Mouse (Mus musculus): ENCODE measurements around the gene Gm20388.

DNA sequence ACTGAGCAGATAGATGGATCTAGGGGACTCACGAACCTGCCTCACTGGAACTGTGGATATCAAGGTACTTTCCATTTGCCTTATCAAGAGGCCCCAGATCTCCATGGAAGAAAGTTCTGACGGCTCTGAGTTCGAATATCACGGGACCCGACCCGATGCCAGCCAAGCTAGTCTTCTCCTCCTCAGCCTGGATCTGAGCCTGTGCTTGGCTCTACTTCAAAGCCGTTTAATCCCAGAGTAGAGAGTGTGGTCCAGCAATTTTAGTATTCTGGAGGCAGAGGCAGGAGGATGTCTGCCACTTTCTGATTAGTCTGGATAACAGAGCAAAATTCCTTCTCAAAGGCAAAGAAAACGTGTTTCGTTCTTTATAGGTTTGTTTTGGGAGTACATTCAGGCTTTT is 1024.0 kb downstream of the Gm20388 start:
- TF ChIP-seq CTCF (IDR thresholded peaks at IDR 0.05; ENCODE audit: control insufficient read depth, insufficient read depth, low read length): no peak
- TF ChIP-seq POLR2A (IDR thresholded peaks at IDR 0.05; ENCODE audit: borderline replicate concordance, control insufficient read depth, low read depth, low read length): no peak

Data from bone marrow, adult 2 months (tissue).